Mouse (Mus musculus) ovary, postnatal 36 days (tissue): ENCODE data around the gene Uck2.
A peak's percentile ranks its signal among the peaks of the same experiment; 100 is the strongest.

Experiments used
- DNase-seq: peaks from one replicate; pipeline ENCODE4 v3.0.0; 2022; ENCODE audit warnings: low spot score, mixed read lengths

The Uck2 gene

GRCm38 (mm10) chr1:167211979-167212614, 73.0 kb downstream of the Uck2 start:
- peak; percentile 29 for DNase-seq

- no peak for DNase-seq
Measured at GRCm38 (mm10) chr1:167208816-167209215, 76.3 kb downstream of the Uck2 start.

GRCm38 (mm10) chr1:167205177-167205750, 79.9 kb downstream of the Uck2 start:
- no peak for DNase-seq

GRCm38 (mm10) chr1:167204421-167204820, 80.7 kb downstream of the Uck2 start:
- DNase-seq = no peak

- no peak for DNase-seq
Measured at GRCm38 (mm10) chr1:167194766-167195165, 90.4 kb downstream of the Uck2 start.

- DNase-seq = peak; percentile 19
Measured at GRCm38 (mm10) chr1:167187791-167188190, 97.3 kb downstream of the Uck2 start.

GRCm38 (mm10) chr1:167181919-167182616, 103.1 kb downstream of the Uck2 start:
- DNase-seq = no peak
